Mouse (Mus musculus) cerebellum, postnatal 10 days (tissue): ENCODE data around the gene Manbal.
"Not testable (repeated sequence)": the region's sequence is repeated elsewhere in the genome, so short reads cannot be mapped to it uniquely, and the experiment has no call there.

ENCODE experiments used
- DNase-seq, 2 experiments: peaks; one replicate each; pipeline ENCODE4 v3.0.0; 2021; ENCODE audit warnings: mixed read lengths in 2 of 2

Gene Manbal

DNA sequence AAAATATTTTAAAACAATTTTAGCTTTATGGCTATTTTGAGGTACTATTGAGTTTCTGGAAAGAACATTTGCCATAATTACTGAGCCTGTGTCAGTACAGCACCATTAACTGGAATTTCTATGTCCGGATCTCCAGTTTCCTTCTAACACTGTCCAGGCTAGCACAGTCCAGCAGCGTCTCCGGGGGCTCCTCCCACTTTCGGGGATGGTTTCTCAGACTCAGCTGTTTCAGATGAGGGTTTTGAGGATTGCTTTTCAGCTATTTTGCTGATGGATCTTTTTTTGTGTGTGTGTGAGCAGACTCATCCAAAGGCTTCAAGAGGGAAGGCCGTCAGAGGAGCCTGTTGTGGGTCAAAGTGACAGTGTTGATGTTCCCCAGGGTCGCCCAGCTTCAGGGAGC, 4.3 kb downstream of the Manbal start:
- no peak for DNase-seq

DNA sequence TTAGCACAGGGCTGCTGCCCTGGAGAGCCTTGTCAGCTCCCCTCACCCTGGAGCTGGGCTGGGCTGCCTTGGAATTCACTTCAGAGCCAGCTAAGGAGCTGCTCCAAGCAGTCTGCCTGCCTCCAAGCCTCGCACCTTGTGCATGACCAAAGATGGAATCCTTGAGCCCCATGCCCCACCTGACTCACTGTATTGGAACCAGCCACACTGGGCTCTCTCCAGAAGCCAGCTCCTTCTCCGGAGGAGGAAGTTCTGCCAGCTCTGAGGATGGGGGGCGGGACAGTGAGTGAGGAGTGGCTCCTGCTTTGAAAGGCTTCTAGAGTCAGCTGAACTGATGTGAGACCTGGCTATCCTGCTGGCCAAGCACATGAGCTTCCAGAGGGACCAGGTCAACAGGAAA, 6.3 kb downstream of the Manbal start:
- DNase-seq: no peak

DNA sequence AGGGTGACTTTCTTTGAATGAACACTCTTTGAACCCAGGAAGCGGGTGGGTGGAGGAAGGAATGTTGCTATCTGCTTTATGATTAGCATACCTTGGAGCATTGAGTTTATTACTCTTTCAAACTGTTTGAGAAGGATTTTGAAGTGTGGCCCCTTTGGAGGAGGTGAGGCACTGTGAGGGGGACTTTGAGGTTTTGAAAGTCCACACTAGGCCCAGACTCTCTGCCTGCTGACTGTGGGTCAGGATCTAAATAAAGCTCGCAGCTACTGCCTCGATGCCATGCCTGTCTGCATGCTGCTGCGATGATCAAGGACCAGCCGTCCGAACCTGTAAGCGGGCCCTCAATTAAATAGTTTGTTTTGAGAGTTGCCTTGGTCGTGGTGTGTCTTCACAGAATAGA, 7.7 kb downstream of the Manbal start:
- no peak for DNase-seq

DNA sequence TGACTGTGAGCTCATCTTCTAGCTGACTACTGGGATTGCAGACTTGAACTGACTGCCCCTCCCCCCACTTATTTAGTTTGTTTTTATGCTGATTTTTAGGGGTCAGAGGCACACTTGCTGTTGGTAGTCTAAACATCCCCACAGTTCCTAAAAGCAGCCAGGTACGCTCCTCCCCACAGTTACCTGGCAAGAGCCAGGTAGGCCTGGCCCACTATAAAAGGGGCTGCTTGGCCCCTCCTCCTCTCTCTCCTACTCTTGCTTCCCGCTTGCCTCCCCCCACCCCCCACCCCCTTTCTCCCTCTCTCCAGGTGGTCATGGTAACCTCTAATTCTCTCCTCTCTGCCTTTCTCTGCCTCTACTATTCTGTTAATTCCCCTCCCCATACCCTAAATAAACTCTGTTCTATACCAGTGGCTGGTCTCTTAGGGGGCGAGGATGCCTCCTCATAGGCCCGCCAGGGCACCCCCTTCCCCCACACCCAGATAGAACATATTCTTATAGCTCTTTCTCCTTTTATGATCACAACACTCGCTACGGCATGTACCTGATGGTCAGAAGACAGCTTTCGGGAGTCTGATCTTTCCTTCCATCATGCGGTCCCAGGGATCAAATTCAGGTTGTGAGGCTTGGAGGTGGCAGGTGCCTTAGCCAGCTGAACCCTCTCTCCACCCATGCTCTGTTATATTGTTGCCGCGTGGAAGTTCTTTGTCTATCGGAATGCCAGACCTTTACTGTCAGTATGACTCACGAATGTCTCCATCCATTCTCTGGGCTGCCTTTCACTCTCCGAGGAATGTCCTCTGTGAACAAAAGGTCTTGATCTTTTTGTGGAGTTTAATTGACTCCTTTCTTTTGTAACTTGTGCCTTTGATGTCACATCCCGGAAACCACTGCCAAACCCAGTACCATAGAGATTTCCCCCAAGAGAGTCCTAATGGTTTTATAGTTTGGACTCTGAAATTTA, 8.7 kb downstream of the Manbal start:
- no peak for DNase-seq

DNA sequence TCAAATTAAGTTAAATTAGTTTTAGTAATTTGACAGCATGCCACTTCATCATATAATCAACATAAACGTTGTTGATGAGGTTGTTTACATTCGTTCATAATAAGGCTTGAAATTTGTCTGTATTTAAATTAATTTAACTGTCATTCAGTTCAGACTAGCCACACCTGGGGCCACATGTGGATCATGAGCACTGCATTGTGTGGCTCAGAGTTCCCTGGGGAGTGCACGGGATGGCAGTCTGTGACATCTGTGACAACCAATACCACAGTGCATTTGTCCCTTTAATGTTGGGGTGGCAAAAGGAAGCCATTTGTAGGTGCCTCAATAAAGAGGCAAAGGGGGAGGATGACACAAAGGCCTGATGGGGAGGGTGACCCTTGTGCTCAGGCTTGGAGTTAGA, 9.6 kb downstream of the Manbal start:
- DNase-seq: no peak

DNA sequence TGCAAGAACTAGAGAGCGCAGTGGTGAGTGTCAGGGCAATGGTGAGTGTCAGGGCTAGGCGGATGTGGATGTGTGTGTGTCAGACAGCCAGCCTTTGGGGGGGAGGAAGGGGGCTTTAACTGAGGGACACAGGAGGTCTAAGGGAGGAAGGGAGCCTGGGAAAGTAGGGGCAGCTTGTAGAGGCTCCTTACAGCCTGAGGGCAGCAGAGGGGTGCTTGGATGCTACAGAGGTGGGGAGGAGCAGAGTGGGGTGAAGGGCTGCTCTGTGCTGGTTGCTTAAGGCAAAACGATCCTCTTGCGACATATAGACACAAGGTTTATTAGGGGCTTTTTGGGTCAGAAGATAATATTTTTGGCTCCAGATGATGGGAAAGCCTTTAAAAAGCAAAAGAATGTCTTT, 17.4 kb downstream of the Manbal start:
- no peak for DNase-seq

DNA sequence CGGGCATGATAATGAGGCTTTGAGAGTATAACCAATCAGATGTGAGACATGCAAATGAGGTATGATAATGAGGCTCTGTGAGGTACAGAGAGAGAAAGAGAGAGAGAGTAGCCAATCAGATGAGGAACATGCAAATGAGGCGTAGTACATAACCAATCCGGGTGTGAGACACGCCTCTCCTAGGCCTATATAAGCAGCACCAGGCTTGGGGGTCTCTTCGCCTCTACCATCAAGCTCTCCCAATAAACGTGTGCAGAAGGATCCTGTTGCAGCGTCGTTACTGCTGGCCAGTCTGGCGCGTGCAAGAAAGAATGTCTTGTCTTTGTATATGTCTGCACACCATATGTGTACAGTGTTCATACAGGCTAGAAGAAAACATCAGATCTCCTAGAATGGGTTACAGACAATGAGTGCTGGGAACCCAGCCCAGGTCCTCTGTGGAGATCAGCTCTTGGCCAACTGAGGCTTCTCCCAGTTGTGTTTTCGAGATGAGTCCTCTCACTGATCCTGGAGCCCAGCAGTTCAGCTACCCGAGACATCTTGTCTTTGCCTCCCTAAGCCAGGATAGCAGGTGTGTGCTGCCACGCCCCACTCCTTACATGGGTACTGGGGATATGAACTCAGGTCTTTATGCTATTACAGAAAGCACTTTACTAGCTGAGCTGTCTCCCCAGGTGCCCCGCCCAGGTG, 21.7 kb downstream of the Manbal start:
- not testable (repeated sequence) for DNase-seq

DNA sequence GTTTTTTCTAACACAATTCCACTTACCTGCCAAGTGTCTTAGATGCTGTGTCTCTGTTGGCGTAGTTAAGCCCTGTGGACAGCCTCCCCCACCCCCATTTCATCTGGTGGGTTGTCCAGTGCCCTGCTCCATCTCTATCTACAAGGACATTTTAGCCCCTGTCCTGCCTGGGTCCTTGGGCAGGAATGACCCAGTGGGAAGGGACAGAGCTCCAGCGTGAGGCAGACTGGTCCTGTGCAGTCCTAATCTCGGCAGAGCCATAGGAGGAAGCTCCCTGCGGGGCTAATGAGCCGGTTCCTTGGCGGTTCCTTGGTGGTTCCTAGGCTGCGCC, 22.2 kb downstream of the Manbal start:
- no peak for DNase-seq

GRCm38 (mm10) chr2:157392331-157392730, 24.9 kb downstream of the Manbal start:
- no peak for DNase-seq

DNA sequence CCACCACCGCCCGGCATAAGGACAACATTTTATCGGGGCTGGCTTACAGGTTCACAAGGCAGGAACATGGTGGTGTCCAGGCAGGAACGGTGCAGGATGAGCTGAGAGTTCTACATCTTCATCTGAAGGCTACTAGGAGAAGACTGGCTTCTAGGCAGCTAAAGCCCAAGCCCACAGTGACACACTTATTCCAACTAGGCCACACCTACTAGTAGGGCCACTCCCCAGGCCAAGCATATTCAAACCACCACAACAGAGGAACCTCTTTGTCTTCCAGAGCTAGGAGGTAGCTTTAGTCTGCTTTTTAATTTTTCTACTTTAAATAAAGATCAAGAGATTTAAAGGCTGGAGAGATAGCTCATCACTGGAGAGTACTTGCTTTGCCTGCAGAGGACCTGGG, 26.2 kb downstream of the Manbal start:
- no peak for DNase-seq

DNA sequence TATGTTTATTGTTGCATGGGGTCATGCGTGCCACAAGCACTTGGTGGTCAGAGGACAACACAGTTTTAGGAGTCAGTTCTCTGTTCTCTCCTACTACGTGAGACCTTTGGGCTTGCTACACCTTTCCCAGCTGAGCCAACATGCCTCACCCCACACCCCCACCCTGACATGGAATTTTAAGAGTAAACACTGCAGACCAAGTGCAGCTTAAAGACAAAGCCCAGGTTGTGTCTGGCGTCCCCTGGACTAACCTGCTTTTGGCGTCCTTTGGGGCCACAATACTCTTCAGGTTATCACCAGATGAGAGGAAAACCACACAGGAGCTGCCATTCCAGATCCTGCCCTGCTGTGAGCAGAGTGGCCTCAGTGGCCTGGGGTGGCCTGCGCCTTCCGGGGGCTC, 27.5 kb downstream of the Manbal start:
- DNase-seq: no peak

DNA sequence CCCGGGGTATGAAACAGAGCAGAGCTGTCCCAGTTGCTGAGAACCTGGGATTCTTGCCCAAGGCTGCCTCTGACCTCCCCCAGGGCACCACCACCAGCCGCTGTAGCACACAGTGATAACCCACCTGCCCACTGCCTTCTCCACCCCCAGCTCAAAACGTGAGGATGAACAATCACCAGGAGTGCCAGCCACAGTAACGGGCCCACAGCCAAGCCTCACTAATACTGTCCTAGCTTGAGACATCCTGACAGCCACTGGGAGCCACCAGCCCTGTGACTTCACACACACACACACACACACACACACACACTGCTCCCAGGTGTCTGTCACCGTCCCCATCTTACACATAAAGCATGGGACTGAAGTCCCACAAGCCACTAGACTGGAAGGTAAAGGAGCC, 28.0 kb downstream of the Manbal start:
- peak; percentile 49 to 55 for DNase-seq

- no peak for DNase-seq
Observed at GRCm38 (mm10) chr2:157395960-157396359, 28.6 kb downstream of the Manbal start.

- DNase-seq: no peak
Observed at GRCm38 (mm10) chr2:157397376-157397775, 30.0 kb downstream of the Manbal start.

DNA sequence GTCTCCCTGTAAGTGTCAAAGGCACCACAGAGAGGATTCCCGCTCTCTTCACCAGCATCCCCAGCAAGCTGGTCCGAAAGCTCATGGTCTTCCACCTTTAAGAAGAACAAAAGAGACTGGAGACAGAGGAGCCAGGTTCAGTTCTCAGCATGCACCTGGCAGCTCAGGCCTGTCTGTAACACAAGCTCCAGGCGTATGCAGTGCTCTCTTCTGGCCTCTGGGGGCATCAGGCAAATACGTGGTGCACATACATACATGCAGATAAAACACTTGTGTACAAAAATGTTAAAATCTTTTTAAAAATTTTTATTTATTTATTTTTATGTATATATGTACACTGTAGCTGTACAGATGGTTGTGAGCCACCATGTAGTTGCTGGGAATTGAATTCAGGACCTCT, 31.1 kb downstream of the Manbal start:
- no peak for DNase-seq

GRCm38 (mm10) chr2:157399797-157400196, 32.4 kb downstream of the Manbal start:
- DNase-seq: no peak

DNA sequence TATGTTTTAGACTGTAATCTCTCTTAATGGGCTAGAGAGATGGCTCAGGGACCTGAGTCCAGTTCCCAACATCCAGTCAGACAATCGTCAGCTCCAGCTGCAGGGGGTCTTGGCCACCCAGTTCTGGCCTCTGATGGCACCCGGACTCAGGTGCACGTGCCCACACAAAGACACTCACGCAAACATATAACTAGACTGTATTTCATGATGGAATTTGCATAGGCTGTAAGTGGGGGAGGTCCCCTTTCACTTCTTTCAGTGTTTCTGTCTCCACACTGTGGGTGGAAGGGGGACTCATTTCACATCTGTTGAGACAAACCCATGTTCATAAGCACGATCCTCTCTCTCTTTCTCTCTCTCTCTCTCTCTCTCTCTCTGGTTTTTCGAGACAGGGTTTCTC, 33.1 kb downstream of the Manbal start:
- no peak for DNase-seq

- DNase-seq: no peak
Observed at GRCm38 (mm10) chr2:157401261-157401660, 33.9 kb downstream of the Manbal start.

DNA sequence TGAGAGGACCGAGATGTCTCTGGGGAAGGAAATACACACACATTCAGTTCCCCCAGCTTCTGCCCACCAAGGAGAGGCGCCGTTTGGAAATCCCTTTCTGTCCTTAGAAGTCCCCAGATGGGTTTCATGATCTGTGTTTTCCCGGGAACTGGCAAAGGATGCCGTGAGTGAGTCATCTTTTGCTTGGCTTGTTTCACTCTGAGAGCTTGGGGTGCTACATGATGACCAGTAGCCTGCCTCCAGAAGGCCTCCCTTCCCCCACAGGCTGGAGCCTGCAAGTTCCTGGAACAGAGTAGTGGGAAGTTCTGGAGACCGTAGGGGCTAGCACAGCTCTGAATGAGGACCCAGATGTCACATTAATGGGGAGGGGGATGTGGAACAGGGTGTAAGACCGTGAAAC, 40.2 kb downstream of the Manbal start:
- DNase-seq: no peak

GRCm38 (mm10) chr2:157409793-157410533, 42.6 kb downstream of the Manbal start:
- peak; percentile 65 to 67 for DNase-seq

DNA sequence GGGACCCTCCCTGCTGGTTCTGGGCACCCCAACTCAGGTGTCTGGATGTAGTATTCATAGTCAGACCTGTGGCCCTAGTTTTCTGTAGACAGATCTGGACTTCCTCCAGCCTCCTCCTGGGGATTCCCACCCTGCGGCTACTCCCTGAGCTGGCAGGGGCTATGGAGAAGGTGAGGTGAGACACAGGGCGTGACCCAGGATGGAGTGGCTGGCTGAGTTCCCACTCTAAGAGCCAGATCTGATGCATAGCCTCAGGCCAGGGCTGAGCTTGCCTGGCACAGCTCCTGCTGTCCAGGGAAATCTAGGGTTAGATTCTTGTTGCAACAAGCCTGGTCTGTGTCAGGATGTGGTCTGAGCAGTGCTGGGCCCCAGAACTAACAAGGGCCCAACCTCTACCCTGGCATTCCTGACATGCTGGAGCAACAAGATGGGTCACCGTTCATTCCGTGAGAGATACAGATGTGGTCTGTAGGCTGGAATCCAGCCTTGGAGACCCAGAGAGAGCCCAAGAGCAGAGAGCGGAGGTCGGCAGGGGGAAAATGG, 43.8 kb downstream of the Manbal start:
- no peak for DNase-seq

GRCm38 (mm10) chr2:157412497-157412896, 45.1 kb downstream of the Manbal start:
- DNase-seq: no peak

DNA sequence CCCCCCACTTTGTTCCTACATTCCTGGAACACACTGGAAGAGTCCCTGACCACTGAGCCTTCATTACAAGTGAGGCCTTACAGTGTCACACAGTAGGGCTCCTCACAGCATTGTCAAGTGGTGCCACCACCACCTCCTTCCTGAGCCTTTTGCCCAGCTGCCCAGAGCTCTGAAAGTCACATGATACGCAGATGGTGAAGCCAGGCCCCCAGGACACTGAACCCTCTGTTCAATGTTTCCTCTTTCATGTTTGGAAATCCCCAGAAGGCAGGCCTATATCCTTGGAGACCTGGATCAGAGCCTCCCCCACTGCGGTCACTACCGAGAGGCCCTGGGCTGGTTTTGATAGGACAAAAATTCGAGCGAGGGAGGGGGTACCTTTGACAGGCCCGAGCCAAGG, 49.8 kb downstream of the Manbal start:
- no peak for DNase-seq
